Comparison of ENCODE assay signal across 13 mouse cellular contexts in genomic region chr10:40275991-40276390, GRCm38 (mm10). TPM values are rescaled to one million over a fixed set of nuclear protein-coding genes. Genes with fewer than 3 reads are reported as not detected.
DNase-seq lines count a peak whose midpoint lies in the region; ATAC-seq and TF ChIP-seq lines count a peak whose summit lies in the region.
"Had no signal": no experiment of that assay in that cellular context is flagged by ENCODE, and none has a peak within 500 bp of the region (broad histone marks: within the 10 kb centered on the region; RNA-seq: fewer than 3 reads in every experiment).

No protein-coding gene starts in this region.

- DNase-seq in thymus, postnatal 0 days (ENCODE audit: low spot score) = peak; percentile 31
- DNase-seq in thymus, adult 2 months = no peak
- no peak for DNase-seq in ovary, postnatal 14 days (ENCODE audit: low spot score)
- no peak for DNase-seq in left cerebral cortex, postnatal 14 days (ENCODE audit: low spot score in 2 of 2)
- DNase-seq: cerebellum, postnatal 25 days; lung, adult 18-20 months; thymus, postnatal 14 days had no signal

- TF ChIP-seq CTCF in thymus, adult 2 months (IDR thresholded peaks at IDR 0.05; ENCODE audit: borderline replicate concordance, control insufficient read depth, extremely low read depth, insufficient read depth, low read length, poor library complexity) = no peak

- H3K9ac ChIP-seq in forebrain, embryonic 16.5 days (replicated peaks; ENCODE audit: low read depth, low read length) = no peak overlapping the region
- H3K9ac ChIP-seq: forebrain, embryonic 15.5 days had no signal

- H3K27me3 ChIP-seq in thymus, adult 2 months (ENCODE audit: control insufficient read depth, insufficient read depth, low read length) = no peaks in the 10 kb centered on the region
- H3K27me3 ChIP-seq in forebrain, embryonic 16.5 days (replicated peaks; ENCODE audit: control insufficient read depth, insufficient read depth, low read length) = no peaks in the 10 kb centered on the region
- H3K27me3 ChIP-seq: forebrain, embryonic 15.5 days had no signal

- no peak for TF ChIP-seq POLR2A in thymus, adult 2 months (IDR thresholded peaks at IDR 0.05; ENCODE audit: control insufficient read depth, extremely low read depth, insufficient read depth, low read length, poor library complexity)

- H3K27ac ChIP-seq in thymus, adult 2 months (ENCODE audit: control insufficient read depth, insufficient read depth, low read length) = no peak overlapping the region
- no peak overlapping the region for H3K27ac ChIP-seq in forebrain, embryonic 16.5 days (ENCODE audit: low read length)
- H3K27ac ChIP-seq: forebrain, embryonic 15.5 days; kidney, postnatal 0 days; left cerebral cortex, adult 2 months had no signal

- H3K4me1 ChIP-seq in thymus, adult 2 months (replicated peaks; ENCODE audit: control insufficient read depth, insufficient read depth, low read length) = peaks cover 4% of the 10 kb centered on the region; the same call in 1 of the 2 replicates
- H3K4me1 ChIP-seq in forebrain, embryonic 16.5 days (replicated peaks; ENCODE audit: control insufficient read depth, insufficient read depth, low read length) = no peaks in the 10 kb centered on the region
- H3K4me1 ChIP-seq: forebrain, embryonic 15.5 days had no signal

- H3K9me3 ChIP-seq in forebrain, embryonic 16.5 days (ENCODE audit: control insufficient read depth, low read length) = no peaks in the 10 kb centered on the region
- H3K9me3 ChIP-seq: forebrain, embryonic 15.5 days had no signal

- H3K4me2 ChIP-seq in forebrain, embryonic 16.5 days (ENCODE audit: low read length) = no peak overlapping the region
- H3K4me2 ChIP-seq: forebrain, embryonic 15.5 days had no signal

- intact Hi-C loops in left cerebral cortex, postnatal 14 days (cut with DNase I) = no loop called here

- ATAC-seq in erythroid progenitor cell, adult 5-6 weeks (replicated peaks; ENCODE audit: low FRiP score, poor library complexity, severe bottlenecking) = 0 out of 2 replicates have a peak, but pooled peaks have one; percentile 15
- ATAC-seq in megakaryocyte, adult 5-6 weeks (ENCODE audit: poor library complexity, severe bottlenecking) = peak; percentile 98
- no peak for ATAC-seq in forebrain, embryonic 16.5 days
- ATAC-seq: forebrain, embryonic 15.5 days had no signal

- no peak overlapping the region for H3K4me3 ChIP-seq in thymus, adult 2 months (ENCODE audit: control insufficient read depth, insufficient read depth, low read length)
- H3K4me3 ChIP-seq in forebrain, embryonic 16.5 days (replicated peaks; ENCODE audit: low read length) = no peak overlapping the region
- H3K4me3 ChIP-seq: forebrain, embryonic 15.5 days; left cerebral cortex, adult 2 months had no signal

- 19% methylated on average over 7 of the region's 7 CpGs for WGBS in thymus, adult 2 months
- WGBS in forebrain, embryonic 16.5 days = 78% methylated on average over 7 of the region's 7 CpGs

- H3K36me3 ChIP-seq in thymus, adult 2 months (ENCODE audit: control insufficient read depth, insufficient read depth, low read length) = no peaks in the 10 kb centered on the region
- H3K36me3 ChIP-seq in forebrain, embryonic 16.5 days (ENCODE audit: control insufficient read depth, insufficient read depth) = no peaks in the 10 kb centered on the region
- H3K36me3 ChIP-seq: forebrain, embryonic 15.5 days had no signal

RNA-seq across cellular contexts. Expression of gene Gtf3c6, which starts 18.1 kb away (rescaled TPM):
- 69.9 and 74.1 TPM in 2 replicates for polyA plus RNA-seq in thymus, postnatal 0 days (2015; fragmentation: Nextera tagmentation; extraction: Ambion mirVana)
- polyA plus RNA-seq in thymus, adult 2 months (2012; rRNA removed) = 8.5 and 9.3 TPM in 2 replicates
- 14.3 and 19.8 TPM in 2 replicates for total RNA-seq in erythroid progenitor cell, adult 5-6 weeks (2015; ENCODE audit: low replicate concordance)
- 7.4 and 38.7 TPM in 2 replicates for total RNA-seq in erythroid progenitor cell, adult 5-6 weeks (2017; ENCODE audit: low replicate concordance)
- 48.3 and 50.2 TPM in 2 replicates for total RNA-seq in megakaryocyte, adult 5-6 weeks (2015)
- total RNA-seq in megakaryocyte, adult 5-6 weeks (2017) = 118 and 147 TPM in 2 replicates
- 85.4 and 88.5 TPM in 2 replicates for polyA plus RNA-seq in forebrain, embryonic 16.5 days (2015; fragmentation: Nextera tagmentation; extraction: Ambion mirVana)
- total RNA-seq in left cerebral cortex, postnatal 14 days (2021) = 10 to 100 TPM; 19.2 to 21.3 TPM

RNA-seq across cellular contexts. Expression of gene Amd1, which starts 26.0 kb away (rescaled TPM):
- polyA plus RNA-seq in thymus, postnatal 0 days (2015; fragmentation: Nextera tagmentation; extraction: Ambion mirVana) = 40.1 and 40.3 TPM in 2 replicates
- polyA plus RNA-seq in thymus, adult 2 months (2012; rRNA removed) = 10.0 and 11.4 TPM in 2 replicates
- 80.7 and 121 TPM in 2 replicates for total RNA-seq in erythroid progenitor cell, adult 5-6 weeks (2015; ENCODE audit: low replicate concordance)
- 79.4 and 101 TPM in 2 replicates for total RNA-seq in erythroid progenitor cell, adult 5-6 weeks (2017; ENCODE audit: low replicate concordance)
- 62.7 and 67.7 TPM in 2 replicates for total RNA-seq in megakaryocyte, adult 5-6 weeks (2015)
- 76.9 and 77.4 TPM in 2 replicates for total RNA-seq in megakaryocyte, adult 5-6 weeks (2017)
- polyA plus RNA-seq in forebrain, embryonic 16.5 days (2015; fragmentation: Nextera tagmentation; extraction: Ambion mirVana) = 46.3 and 47.0 TPM in 2 replicates
- total RNA-seq in left cerebral cortex, postnatal 14 days (2021) = 10 to 100 TPM; 60.2 to 61.9 TPM

RNA-seq across cellular contexts. Expression of gene Rpf2, which starts 29.2 kb away (rescaled TPM):
- 94.7 and 98.0 TPM in 2 replicates for polyA plus RNA-seq in thymus, postnatal 0 days (2015; fragmentation: Nextera tagmentation; extraction: Ambion mirVana)
- 3.0 and 3.9 TPM in 2 replicates for polyA plus RNA-seq in thymus, adult 2 months (2012; rRNA removed)
- total RNA-seq in erythroid progenitor cell, adult 5-6 weeks (2015; ENCODE audit: low replicate concordance) = 13.0 and 15.5 TPM in 2 replicates
- 18.4 and 19.4 TPM in 2 replicates for total RNA-seq in erythroid progenitor cell, adult 5-6 weeks (2017; ENCODE audit: low replicate concordance)
- 56.7 and 57.2 TPM in 2 replicates for total RNA-seq in megakaryocyte, adult 5-6 weeks (2015)
- 81.2 and 104 TPM in 2 replicates for total RNA-seq in megakaryocyte, adult 5-6 weeks (2017)
- polyA plus RNA-seq in forebrain, embryonic 16.5 days (2015; fragmentation: Nextera tagmentation; extraction: Ambion mirVana) = 76.7 and 80.5 TPM in 2 replicates
- 10 to 100 TPM; 20.4 to 25.6 TPM for total RNA-seq in left cerebral cortex, postnatal 14 days (2021)
